Mouse (Mus musculus) heart, postnatal 0 days (tissue): ENCODE results near the gene Nkd1. TPM values are rescaled to one million over a fixed set of nuclear protein-coding genes. Genes with fewer than 3 reads are reported as not detected.

Experiments used
- ATAC-seq: fragments of 200-750 bp; cut with Nextera tagmentation; 2 replicates; pipeline ENCODE4 v1.8.0; 2017; ENCODE audit warnings: low read depth, moderate number of reproducible peaks, moderate library complexity; ENCODE audit not compliant: insufficient read depth
- DNase-seq: peaks from one replicate; pipeline ENCODE4 v3.0.0-alpha.2; 2016; ENCODE audit warnings: low spot score
- H3K27ac ChIP-seq: fragments of 300-500 bp; sonication (generic); 2 replicates; pipeline ENCODE4 v1.5.1; 2014; ENCODE audit warnings: low read depth, mild to moderate bottlenecking
- H3K27me3 ChIP-seq: fragments of 300-500 bp; sonication (generic); 2 replicates; pipeline ENCODE4 v1.6.1; 2014; ENCODE audit warnings: low read length, mixed read lengths; ENCODE audit not compliant: control insufficient read depth, insufficient read depth
- H3K36me3 ChIP-seq: fragments of 300-500 bp; sonication (generic); replicated peaks from 2 replicates; pipeline ENCODE4 v1.6.1; 2014; ENCODE audit warnings: low read length, mixed read lengths; ENCODE audit not compliant: control insufficient read depth, insufficient read depth
- H3K4me1 ChIP-seq: fragments of 300-500 bp; sonication (generic); 2 replicates; pipeline ENCODE4 v1.6.1; 2014; ENCODE audit warnings: antibody characterized with exemption; ENCODE audit not compliant: control insufficient read depth, insufficient read depth
- H3K4me2 ChIP-seq: fragments of 300-500 bp; sonication (generic); 2 replicates; pipeline ENCODE4 v1.6.1; 2014; ENCODE audit warnings: low read depth, mild to moderate bottlenecking, low read length, moderate library complexity
- H3K4me3 ChIP-seq: fragments of 300-500 bp; sonication (generic); 2 replicates; pipeline ENCODE4 v1.5.1; 2014; ENCODE audit warnings: low read depth, low read length
- H3K9ac ChIP-seq: fragments of 300-500 bp; sonication (generic); replicated peaks from 2 replicates; pipeline ENCODE4 v1.6.1; 2014; ENCODE audit warnings: low read depth, low read length, mixed read lengths
- H3K9me3 ChIP-seq: fragments of 300-500 bp; sonication (generic); replicated peaks from 2 replicates; pipeline ENCODE4 v1.6.1; 2016; ENCODE audit warnings: low read length; ENCODE audit not compliant: control insufficient read depth
- CTCF ChIP-seq: IDR thresholded peaks from 2 replicates; pipeline ENCODE4 v1.5.1; 2016; ENCODE audit warnings: antibody characterized with exemption, control low read depth, low read depth
- EP300 ChIP-seq: IDR thresholded peaks from 2 replicates; pipeline ENCODE4 v1.6.1; 2016; ENCODE audit warnings: antibody characterized with exemption, low read depth
- WGBS: fragments of 180-500 bp; shearing (Covaris S2); extraction: QIAGEN DNeasy Blood & Tissue Kit; methylation state at CpG from one replicate; pipeline ENCODE4 v1.1.7; 2014; 5-methylcytosine and 5-hydroxymethylcytosine counted together
- polyA plus RNA-seq: library from polyadenylated mRNA; unstranded; fragments of >200 nt; fragmentation: Nextera tagmentation; extraction: Ambion mirVana; gene quantifications from 2 replicates; pipeline ENCODE4 v1.2.1, GENCODE M21; 2015
- total RNA-seq: library from RNA; depleted of rRNA; stranded (reverse); fragments of >200 nt; gene quantifications from 2 replicates; pipeline ENCODE4 v1.2.3, GENCODE M21; 2014; ENCODE audit warnings: low replicate concordance

The Nkd1 gene
- total and polyA plus RNA-seq, 2 experiments from 2014 or later = 5.5 to 6.8 TPM

DNA sequence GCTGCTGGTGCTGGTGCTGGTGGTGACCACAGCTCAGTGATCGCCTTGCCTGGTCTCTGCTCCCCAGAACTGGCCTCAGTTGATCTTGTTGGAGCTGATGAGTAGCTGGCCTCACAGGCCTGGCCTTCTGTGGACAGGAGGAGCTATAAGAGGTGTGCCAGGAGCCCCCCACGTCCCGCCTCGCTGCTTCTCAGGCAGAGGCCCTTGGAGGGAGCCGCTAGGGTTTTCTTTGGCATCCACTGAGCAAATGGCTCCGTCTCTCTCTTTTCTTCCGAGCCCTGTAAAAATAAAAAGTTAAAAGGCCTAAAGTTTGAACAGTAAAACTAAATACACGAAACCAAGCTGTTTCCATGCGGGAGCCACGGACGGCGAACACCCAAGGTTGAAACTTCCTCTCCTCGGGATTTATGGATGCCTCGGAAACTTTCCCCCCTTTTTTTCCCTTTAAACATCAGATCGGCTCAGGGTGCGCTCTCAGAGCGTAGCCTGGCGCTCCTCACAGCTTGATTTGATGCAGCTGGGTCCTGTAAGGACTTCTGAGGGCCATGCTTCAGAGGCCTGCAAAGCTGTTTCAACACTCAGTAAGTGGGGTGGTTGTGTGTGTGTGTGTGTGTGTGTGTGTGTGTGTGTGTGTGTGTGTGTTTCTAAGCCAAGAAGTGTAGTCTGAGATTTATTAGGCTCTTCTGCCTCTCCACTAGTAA lies 25.0 kb downstream of the Nkd1 start:
- Histone ChIP-seq H3K4me1 (no peaks in the 10 kb centered on the region), H3K27ac (peak overlapping the region; percentile 51), H3K4me3 (no peak overlapping the region), H3K27me3 (no peaks in the 10 kb centered on the region), H3K9me3 (0 out of 2 replicates have a peak, but pooled peaks cover 5% of the 10 kb centered on the region), H3K4me2 (no peak overlapping the region), H3K36me3 (no peaks in the 10 kb centered on the region), H3K9ac (no peak overlapping the region)
- DNase-seq (no peak), ATAC-seq (no peak)
- 73% methylated on average over 18 of the region's 18 CpGs for WGBS
- no peak for TF ChIP-seq EP300
- no peak for TF ChIP-seq CTCF

DNA sequence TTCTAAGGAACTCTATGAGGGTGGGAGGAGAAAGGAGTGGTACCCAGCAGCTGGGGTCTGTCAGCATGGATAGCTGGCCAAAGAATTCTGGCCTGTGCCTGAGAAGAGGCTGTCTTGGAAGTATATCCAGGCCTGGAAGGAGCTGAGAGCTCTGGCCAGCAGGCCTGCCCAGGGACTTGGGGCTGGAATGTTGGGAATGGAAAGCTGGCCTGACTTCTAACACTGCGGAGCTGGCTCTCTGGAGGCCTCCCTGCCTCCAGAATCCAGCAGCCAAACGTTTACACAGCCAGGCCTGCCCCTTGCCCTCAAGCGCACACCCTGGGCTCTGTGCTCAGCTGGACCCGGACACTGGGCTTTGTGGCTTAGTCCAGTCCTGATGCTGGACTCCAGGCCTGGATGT lies 34.5 kb downstream of the Nkd1 start:
- no peak overlapping the region for H3K4me3 ChIP-seq
- H3K4me2 ChIP-seq = no peak overlapping the region
- H3K36me3 ChIP-seq = no peaks in the 10 kb centered on the region
- 27% methylated on average over 4 of the region's 4 CpGs for WGBS
- H3K4me1 ChIP-seq = peaks cover 6% of the 10 kb centered on the region; the same call in 1 of the 2 replicates
- no peaks in the 10 kb centered on the region for H3K27me3 ChIP-seq
- H3K27ac ChIP-seq = peak overlapping the region; percentile 41
- ATAC-seq (peak; percentile 79), DNase-seq (peak; percentile 59)
- no peak for TF ChIP-seq CTCF
- TF ChIP-seq EP300 = no peak
- no peak overlapping the region for H3K9ac ChIP-seq
- H3K9me3 ChIP-seq = no peaks in the 10 kb centered on the region

DNA sequence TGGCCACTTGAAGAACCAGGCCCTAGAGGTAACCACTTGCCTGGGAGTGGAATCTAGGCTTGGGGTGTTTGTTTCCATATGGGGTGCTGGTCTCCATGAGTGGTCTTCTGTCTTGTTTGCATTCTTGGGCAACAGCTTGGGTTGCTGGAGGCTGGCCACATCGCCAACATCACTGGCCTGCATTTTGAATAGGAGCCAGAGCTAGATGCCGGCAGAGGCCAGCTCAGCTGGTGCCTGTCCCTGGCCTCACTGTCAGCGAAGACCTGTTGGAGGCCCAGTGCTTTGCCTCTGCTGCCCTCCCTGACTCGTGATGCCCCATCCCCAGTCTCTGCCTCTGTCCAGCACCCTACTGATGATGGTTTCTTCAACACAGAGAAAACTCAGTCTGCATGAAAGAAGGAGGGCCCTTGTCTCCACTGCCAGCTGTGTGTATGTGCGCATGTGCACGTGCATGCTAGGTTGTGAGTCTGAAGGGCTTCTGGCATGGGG lies 38.9 kb downstream of the Nkd1 start:
- peaks cover 21% of the 10 kb centered on the region for H3K4me1 ChIP-seq
- no peaks in the 10 kb centered on the region for H3K36me3 ChIP-seq
- no peaks in the 10 kb centered on the region for H3K9me3 ChIP-seq
- no peak overlapping the region for H3K9ac ChIP-seq
- WGBS = 69% methylated on average over 6 of the region's 6 CpGs
- no peak overlapping the region for H3K4me3 ChIP-seq
- no peak overlapping the region for H3K4me2 ChIP-seq
- H3K27ac ChIP-seq = no peak overlapping the region
- H3K27me3 ChIP-seq = no peaks in the 10 kb centered on the region
- ATAC-seq = no peak
- DNase-seq = no peak
- TF ChIP-seq CTCF (no peak), EP300 (no peak)

DNA sequence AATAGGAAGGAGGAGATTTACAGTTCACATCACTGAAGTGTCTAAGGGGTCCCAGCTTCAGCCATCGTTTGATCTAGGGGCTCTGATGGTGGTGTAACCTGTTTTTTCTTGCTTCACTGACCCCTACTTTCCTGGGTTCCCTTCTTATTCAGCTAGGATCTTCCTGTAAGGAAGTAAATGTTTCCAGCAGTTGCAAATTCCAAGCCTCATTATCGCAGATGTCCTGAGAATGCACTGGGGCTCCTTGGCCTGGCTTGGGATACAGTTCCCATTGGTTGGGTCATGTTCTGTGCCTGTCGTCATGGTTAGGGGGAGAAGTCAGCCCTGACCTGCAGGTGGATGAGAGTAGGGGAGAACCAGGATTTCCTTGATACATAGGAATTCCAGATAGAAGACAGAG lies 40.2 kb downstream of the Nkd1 start:
- WGBS = 55% methylated on average over 3 of the region's 3 CpGs
- Histone ChIP-seq H3K9ac (no peak overlapping the region), H3K36me3 (no peaks in the 10 kb centered on the region), H3K27me3 (no peaks in the 10 kb centered on the region), H3K4me3 (no peak overlapping the region), H3K27ac (no peak overlapping the region), H3K4me2 (no peak overlapping the region), H3K9me3 (no peaks in the 10 kb centered on the region), H3K4me1 (peaks cover 29% of the 10 kb centered on the region)
- TF ChIP-seq CTCF = no peak
- no peak for TF ChIP-seq EP300
- DNase-seq (no peak), ATAC-seq (no peak)

DNA sequence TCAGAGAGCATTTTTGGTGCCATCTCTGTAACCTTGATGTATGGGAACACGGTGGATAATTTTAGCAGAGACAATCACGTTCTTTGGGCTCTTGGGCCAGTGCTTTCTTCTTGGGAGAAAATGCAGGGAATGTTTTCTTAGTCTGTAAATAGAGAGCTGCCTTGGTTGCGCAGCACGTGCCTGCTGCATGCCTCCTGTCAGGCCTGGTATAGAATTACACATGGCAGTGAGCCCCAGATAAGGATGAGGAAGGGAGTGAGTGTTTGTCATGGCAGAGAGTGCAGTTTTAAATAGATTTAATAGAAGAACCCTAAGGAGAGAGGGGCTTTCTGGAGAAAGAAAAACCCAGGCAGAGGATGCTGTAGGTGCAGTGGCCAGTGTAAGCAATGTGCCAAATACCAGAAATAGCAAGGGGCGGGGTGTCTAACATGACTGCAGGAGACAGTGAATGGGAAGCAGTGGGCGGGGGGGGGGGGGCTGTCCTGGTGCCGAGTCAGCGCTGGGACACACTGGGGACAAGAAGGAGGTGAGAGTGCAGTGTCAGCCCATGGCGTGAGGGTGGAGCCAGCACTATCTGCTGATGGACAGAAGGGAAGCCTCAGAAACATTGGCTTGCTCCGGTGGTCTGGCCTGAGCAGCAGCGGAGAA lies 43.2 kb downstream of the Nkd1 start:
- Histone ChIP-seq H3K4me3 (no peak overlapping the region), H3K27ac (peak overlapping the region; percentile 25; the same call in 1 of the 2 replicates), H3K9me3 (no peaks in the 10 kb centered on the region), H3K4me2 (no peak overlapping the region; the same call in 1 of the 2 replicates), H3K36me3 (no peaks in the 10 kb centered on the region), H3K4me1 (peaks cover 56% of the 10 kb centered on the region), H3K27me3 (no peaks in the 10 kb centered on the region), H3K9ac (no peak overlapping the region)
- TF ChIP-seq EP300 (no peak), CTCF (no peak)
- WGBS = 12% methylated on average over 10 of the region's 11 CpGs
- DNase-seq (peak; percentile 51), ATAC-seq (peak; percentile 59)
